Mouse (Mus musculus) forebrain, postnatal 0 days (tissue): ENCODE results near the gene Ephb6. TPM values are rescaled to one million over a fixed set of nuclear protein-coding genes. Genes with fewer than 3 reads are reported as not detected.

Source experiments
- ATAC-seq: fragments of 200-750 bp; cut with Nextera tagmentation; 2 replicates; pipeline ENCODE4 v1.8.0; 2017; ENCODE audit warnings: mild to moderate bottlenecking, moderate library complexity
- DNase-seq: peaks from one replicate; pipeline ENCODE4 v3.0.0-alpha.2; 2015
- H3K27ac ChIP-seq: fragments of 300-500 bp; sonication (generic); 2 replicates; pipeline ENCODE4 v1.5.1; 2014; ENCODE audit warnings: low read depth, mild to moderate bottlenecking, antibody characterized with exemption, low read length, moderate library complexity, mixed read lengths
- H3K27me3 ChIP-seq: fragments of 300-500 bp; sonication (generic); 2 replicates; pipeline ENCODE4 v1.6.1; 2014; ENCODE audit warnings: mild to moderate bottlenecking, low read length, mixed read lengths; ENCODE audit not compliant: insufficient read depth
- H3K36me3 ChIP-seq: fragments of 300-500 bp; sonication (generic); 2 replicates; pipeline ENCODE4 v1.6.1; 2014; ENCODE audit warnings: mild to moderate bottlenecking, moderate library complexity; ENCODE audit not compliant: insufficient read depth
- H3K4me1 ChIP-seq: fragments of 300-500 bp; sonication (generic); 2 replicates; pipeline ENCODE4 v1.6.1; 2014; ENCODE audit warnings: antibody characterized with exemption; ENCODE audit not compliant: insufficient read depth
- H3K4me2 ChIP-seq: fragments of 300-500 bp; sonication (generic); 2 replicates; pipeline ENCODE4 v1.6.1; 2014; ENCODE audit warnings: low read depth, mild to moderate bottlenecking, moderate library complexity
- H3K4me3 ChIP-seq: fragments of 300-500 bp; sonication (generic); 2 replicates; pipeline ENCODE4 v1.5.1; 2014; ENCODE audit warnings: low read depth, low read length, mixed read lengths
- H3K9ac ChIP-seq: fragments of 300-500 bp; sonication (generic); 2 replicates; pipeline ENCODE4 v1.6.1; 2014; ENCODE audit warnings: mild to moderate bottlenecking
- H3K9me3 ChIP-seq: fragments of 300-500 bp; sonication (generic); 2 replicates; pipeline ENCODE4 v1.6.1; 2016; ENCODE audit warnings: low read length
- CTCF ChIP-seq: sonication (generic); IDR thresholded peaks from 2 replicates; pipeline ENCODE4 v1.5.1; 2016; ENCODE audit warnings: antibody characterized with exemption, control low read depth, low read depth
- whole genome bisulfite sequencing: fragments of 180-500 bp; shearing (Covaris S2); extraction: QIAGEN DNeasy Blood & Tissue Kit; methylation state at CpG from one replicate; pipeline ENCODE4 v1.1.7; 2014; 5-methylcytosine and 5-hydroxymethylcytosine counted together
- polyA plus RNA-seq: library from polyadenylated mRNA; unstranded; fragments of >200 nt; fragmentation: Nextera tagmentation; extraction: Ambion mirVana; gene quantifications from 2 replicates; pipeline ENCODE4 v1.2.1, GENCODE M21; 2015
- total RNA-seq: library from RNA; depleted of rRNA; stranded (reverse); fragments of >200 nt; gene quantifications from 2 replicates; pipeline ENCODE4 v1.2.3, GENCODE M21; 2014; rRNA removed

Gene Ephb6
- total and polyA plus RNA-seq, 2 experiments from 2014 or later: 31.6 to 47.6 TPM

DNA sequence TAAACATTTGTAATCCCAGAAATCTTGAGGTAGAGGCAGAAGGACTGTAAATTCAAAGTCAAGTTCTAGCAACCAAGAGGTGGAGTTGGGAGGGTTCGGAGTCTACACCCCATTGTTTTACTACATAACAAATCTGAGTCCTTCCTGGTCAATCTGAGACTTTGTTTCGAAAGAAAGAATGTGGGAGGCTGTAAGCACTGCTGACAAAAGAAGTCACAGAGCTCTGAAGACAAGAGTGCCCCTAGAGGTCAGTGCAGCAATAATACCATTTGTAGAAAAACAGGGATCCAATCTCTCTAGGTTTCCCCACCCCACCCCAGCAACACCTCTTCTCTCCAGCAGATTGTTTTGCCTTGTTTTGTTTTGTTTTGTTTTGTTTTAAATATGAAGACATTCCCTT, 57.0 kb downstream of the Ephb6 start:
- Histone ChIP-seq H3K4me3 (no peak overlapping the region), H3K36me3 (no peaks in the 10 kb centered on the region), H3K9ac (no peak overlapping the region), H3K9me3 (no peaks in the 10 kb centered on the region), H3K4me2 (no peak overlapping the region), H3K4me1 (no peaks in the 10 kb centered on the region), H3K27ac (no peak overlapping the region), H3K27me3 (no peaks in the 10 kb centered on the region)
- TF ChIP-seq CTCF: peak; percentile 21; the same call in 1 of the 2 replicates
- WGBS: 34% methylated on average over 2 of the region's 2 CpGs
- ATAC-seq (no peak), DNase-seq (no peak)

Other genes with a start within 250 kb of the Ephb6 start
- not detected in 2 replicates for gene Prss3, start 227.8 kb upstream of the Ephb6 start, total RNA-seq
- gene Prss3, start 227.8 kb upstream of the Ephb6 start, polyA plus RNA-seq: not detected in 2 replicates
- not detected in 2 replicates for gene Gm5771, start 213.1 kb upstream of the Ephb6 start, total RNA-seq
- not detected in 2 replicates for gene Gm5771, start 213.1 kb upstream of the Ephb6 start, polyA plus RNA-seq
- gene Gm10334, start 159.3 kb upstream of the Ephb6 start, total RNA-seq: not detected in 2 replicates
- not detected in 2 replicates for gene Gm10334, start 159.3 kb upstream of the Ephb6 start, polyA plus RNA-seq
- gene Prss1, start 146.6 kb upstream of the Ephb6 start, total RNA-seq: not detected in 2 replicates
- not detected in 2 replicates for gene Prss1, start 146.6 kb upstream of the Ephb6 start, polyA plus RNA-seq
- not detected in 2 replicates for gene Prss2, start 83.7 kb upstream of the Ephb6 start, total RNA-seq
- gene Prss2, start 83.7 kb upstream of the Ephb6 start, polyA plus RNA-seq: not detected in 2 replicates
- gene Trpv6, start 30.9 kb downstream of the Ephb6 start, total RNA-seq: not detected in 2 replicates
- gene Trpv6, start 30.9 kb downstream of the Ephb6 start, polyA plus RNA-seq: 0.62 and 0.65 TPM in 2 replicates
- not detected in 2 replicates for gene Trpv5, start 75.3 kb downstream of the Ephb6 start, total RNA-seq
- gene Trpv5, start 75.3 kb downstream of the Ephb6 start, polyA plus RNA-seq: not detected in 2 replicates
- gene Llcfc1, start 78.9 kb downstream of the Ephb6 start, total RNA-seq: not detected in 2 replicates
- gene Llcfc1, start 78.9 kb downstream of the Ephb6 start, polyA plus RNA-seq: not detected in 2 replicates
- not detected in 2 replicates for gene Kel, start 98.9 kb downstream of the Ephb6 start, total RNA-seq
- gene Kel, start 98.9 kb downstream of the Ephb6 start, polyA plus RNA-seq: not detected in 2 replicates
- gene Olfr459, start 169.7 kb downstream of the Ephb6 start, total RNA-seq: not detected in 2 replicates
- not detected in 2 replicates for gene Olfr459, start 169.7 kb downstream of the Ephb6 start, polyA plus RNA-seq
- not detected in 2 replicates for gene Pip, start 242.1 kb downstream of the Ephb6 start, total RNA-seq
- gene Pip, start 242.1 kb downstream of the Ephb6 start, polyA plus RNA-seq: not detected in 2 replicates
- not detected in 2 replicates for gene Sval2, start 247.5 kb downstream of the Ephb6 start, total RNA-seq
- gene Sval2, start 247.5 kb downstream of the Ephb6 start, polyA plus RNA-seq: 0.26 TPM in 1 of 2 replicates, not detected in the other